Mouse (Mus musculus) embryonic facial prominence, embryonic 12.5 days (tissue): ENCODE data around the gene Cmas. TPM values are rescaled to one million over a fixed set of nuclear protein-coding genes. Genes with fewer than 3 reads are reported as not detected.
A peak's percentile ranks its signal among the peaks of the same experiment; 100 is the strongest.

ENCODE experiments used
- ATAC-seq: fragments of 200-750 bp; cut with Nextera tagmentation; 2 replicates; pipeline ENCODE4 v1.8.0; 2017; ENCODE audit not compliant: insufficient number of reproducible peaks, insufficient read depth, low FRiP score, low TSS enrichment
- H3K27ac ChIP-seq: fragments of 300-500 bp; sonication (generic); 2 replicates; pipeline ENCODE4 v1.5.1; 2016; ENCODE audit warnings: mild to moderate bottlenecking
- H3K27me3 ChIP-seq: fragments of 300-500 bp; sonication (generic); 2 replicates; pipeline ENCODE4 v1.6.1; 2016; ENCODE audit warnings: mild to moderate bottlenecking, moderate library complexity
- H3K36me3 ChIP-seq: fragments of 300-500 bp; sonication (generic); 2 replicates; pipeline ENCODE4 v1.6.1; 2016; ENCODE audit warnings: mild to moderate bottlenecking
- H3K4me1 ChIP-seq: fragments of 300-500 bp; sonication (generic); 2 replicates; pipeline ENCODE4 v1.6.1; 2016
- H3K4me2 ChIP-seq: fragments of 300-500 bp; sonication (generic); replicated peaks from 2 replicates; pipeline ENCODE4 v1.6.1; 2016; ENCODE audit warnings: mild to moderate bottlenecking, moderate library complexity
- H3K4me3 ChIP-seq: fragments of 300-500 bp; sonication (generic); 2 replicates; pipeline ENCODE4 v1.5.1; 2016; ENCODE audit warnings: mild to moderate bottlenecking
- H3K9ac ChIP-seq: fragments of 300-500 bp; sonication (generic); 2 replicates; pipeline ENCODE4 v1.6.1; 2016; ENCODE audit warnings: mild to moderate bottlenecking, moderate library complexity
- H3K9me3 ChIP-seq: fragments of 300-500 bp; sonication (generic); 2 replicates; pipeline ENCODE4 v1.6.1; 2016; ENCODE audit warnings: mild to moderate bottlenecking, moderate library complexity
- WGBS: fragments of 180-500 bp; shearing (Covaris S2); methylation state at CpG from one replicate; pipeline ENCODE4 v1.1.7; 2016; 5-methylcytosine and 5-hydroxymethylcytosine counted together
- polyA plus RNA-seq: library from polyadenylated mRNA; unstranded; fragments of >200 nt; fragmentation: Nextera tagmentation; extraction: Ambion mirVana; gene quantifications from 2 replicates; pipeline ENCODE4 v1.2.1, GENCODE M21; 2016

Cmas gene
- polyA plus RNA-seq, 1 experiment from 2014 or later: 92.4 TPM

DNA sequence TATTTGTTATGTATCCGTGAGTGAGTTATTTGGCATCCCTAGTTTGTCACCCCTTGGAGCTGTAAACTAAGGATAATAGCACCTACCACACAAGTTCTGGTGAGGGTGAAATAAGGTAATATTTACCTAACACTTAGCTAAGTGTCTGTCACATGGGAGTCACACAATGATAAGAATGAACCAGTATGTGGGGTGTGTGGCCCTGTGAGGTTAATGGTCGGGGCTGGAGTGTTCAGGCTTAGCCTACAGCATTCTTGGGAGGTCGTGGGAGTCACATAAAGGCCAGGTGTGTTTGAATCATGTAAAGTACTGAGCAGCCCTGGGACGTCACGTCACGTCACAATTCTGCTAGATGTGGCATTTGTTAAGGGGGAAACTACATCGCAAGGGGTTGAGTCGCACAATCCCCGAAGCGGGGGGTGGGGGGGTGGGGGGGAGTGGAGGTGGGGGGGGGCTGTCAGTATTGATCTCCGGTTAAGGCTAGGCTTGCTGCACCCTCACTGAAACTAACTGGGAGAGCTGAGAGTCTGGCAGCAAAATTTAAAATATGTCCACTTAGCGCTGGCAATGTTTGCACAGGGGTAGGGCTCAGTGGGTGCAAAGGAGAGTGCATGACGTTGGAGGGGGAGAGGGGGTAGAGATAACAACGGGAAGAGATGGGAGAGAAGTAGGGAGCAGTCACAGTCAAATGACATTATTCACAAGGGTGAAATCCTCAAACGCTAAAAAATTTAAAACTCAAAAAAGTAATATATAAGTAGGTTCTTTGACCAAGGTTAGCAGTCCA lies 39.4 kb downstream of the Cmas start:
- H3K27me3 ChIP-seq: no peaks in the 10 kb centered on the region
- no peak overlapping the region for H3K4me2 ChIP-seq
- H3K27ac ChIP-seq: no peak overlapping the region
- H3K36me3 ChIP-seq: no peaks in the 10 kb centered on the region
- 0 out of 2 replicates have a peak, but pooled peaks cover 5% of the 10 kb centered on the region for H3K4me1 ChIP-seq
- no peak overlapping the region for H3K9ac ChIP-seq
- H3K4me3 ChIP-seq: no peak overlapping the region
- H3K9me3 ChIP-seq: no peaks in the 10 kb centered on the region
- 74% methylated on average over 15 of the region's 15 CpGs for WGBS
- no peak for ATAC-seq

- H3K4me2 ChIP-seq: no peak overlapping the region
- peaks cover 14% of the 10 kb centered on the region for H3K4me1 ChIP-seq
- H3K9ac ChIP-seq: no peak overlapping the region
- no peaks in the 10 kb centered on the region for H3K9me3 ChIP-seq
- no peaks in the 10 kb centered on the region for H3K36me3 ChIP-seq
- H3K27me3 ChIP-seq: no peaks in the 10 kb centered on the region
- no peak overlapping the region for H3K4me3 ChIP-seq
- H3K27ac ChIP-seq: no peak overlapping the region
- 95% methylated on average over 1 of the region's 1 CpGs for WGBS
- ATAC-seq: no peak
Measured at GRCm38 (mm10) chr6:142797996-142798395, 41.5 kb downstream of the Cmas start.

GRCm38 (mm10) chr6:142798837-142799236 lies 42.4 kb downstream of the Cmas start:
- H3K4me3 ChIP-seq: no peak overlapping the region
- no peaks in the 10 kb centered on the region for H3K9me3 ChIP-seq
- no peak overlapping the region for H3K9ac ChIP-seq
- H3K27ac ChIP-seq: no peak overlapping the region
- H3K36me3 ChIP-seq: no peaks in the 10 kb centered on the region
- H3K4me1 ChIP-seq: peaks cover 14% of the 10 kb centered on the region
- no peak for ATAC-seq
- no peak overlapping the region for H3K4me2 ChIP-seq
- 82% methylated on average over 9 of the region's 9 CpGs for WGBS
- H3K27me3 ChIP-seq: no peaks in the 10 kb centered on the region

GRCm38 (mm10) chr6:142799704-142800374 lies 43.4 kb downstream of the Cmas start:
- H3K9ac ChIP-seq: no peak overlapping the region
- WGBS: 73% methylated on average over 7 of the region's 7 CpGs
- no peak for ATAC-seq
- H3K4me1 ChIP-seq: peaks cover 14% of the 10 kb centered on the region
- no peaks in the 10 kb centered on the region for H3K27me3 ChIP-seq
- no peaks in the 10 kb centered on the region for H3K36me3 ChIP-seq
- no peaks in the 10 kb centered on the region for H3K9me3 ChIP-seq
- no peak overlapping the region for H3K4me2 ChIP-seq
- no peak overlapping the region for H3K4me3 ChIP-seq
- no peak overlapping the region for H3K27ac ChIP-seq

GRCm38 (mm10) chr6:142801687-142802086 lies 45.2 kb downstream of the Cmas start:
- ATAC-seq: no peak
- Histone ChIP-seq H3K4me2 (no peak overlapping the region), H3K27ac (no peak overlapping the region), H3K36me3 (no peaks in the 10 kb centered on the region), H3K27me3 (no peaks in the 10 kb centered on the region), H3K9ac (no peak overlapping the region), H3K4me1 (peaks cover 14% of the 10 kb centered on the region), H3K4me3 (no peak overlapping the region), H3K9me3 (no peaks in the 10 kb centered on the region)
- 84% methylated on average over 5 of the region's 5 CpGs for WGBS

- Histone ChIP-seq H3K4me3 (no peak overlapping the region), H3K9ac (no peak overlapping the region), H3K27ac (no peak overlapping the region), H3K4me1 (peaks cover 14% of the 10 kb centered on the region), H3K4me2 (0 out of 2 replicates have a peak overlapping the region, but pooled peaks have one; percentile 7), H3K27me3 (no peaks in the 10 kb centered on the region), H3K9me3 (no peaks in the 10 kb centered on the region), H3K36me3 (no peaks in the 10 kb centered on the region)
- ATAC-seq: no peak
- 32% methylated on average over 11 of the region's 11 CpGs for WGBS
Measured at GRCm38 (mm10) chr6:142802617-142803525, 46.4 kb downstream of the Cmas start.

GRCm38 (mm10) chr6:142804402-142804801 lies 47.9 kb downstream of the Cmas start, which contains the start of gene Sult6b2:
TSS of gene Sult6b2 (minus strand) at chr6:142804502.
- Histone ChIP-seq H3K27ac (no peak within 1 kb of the TSS), H3K4me2 (no peak within 1 kb of the TSS), H3K4me3 (no peak within 1 kb of the TSS), H3K36me3 (no peaks in the 10 kb centered on the region), H3K9me3 (no peaks in the 10 kb centered on the region), H3K9ac (no peak within 1 kb of the TSS), H3K4me1 (peaks cover 14% of the 10 kb centered on the region), H3K27me3 (no peaks in the 10 kb centered on the region)
- no peak for ATAC-seq

DNA sequence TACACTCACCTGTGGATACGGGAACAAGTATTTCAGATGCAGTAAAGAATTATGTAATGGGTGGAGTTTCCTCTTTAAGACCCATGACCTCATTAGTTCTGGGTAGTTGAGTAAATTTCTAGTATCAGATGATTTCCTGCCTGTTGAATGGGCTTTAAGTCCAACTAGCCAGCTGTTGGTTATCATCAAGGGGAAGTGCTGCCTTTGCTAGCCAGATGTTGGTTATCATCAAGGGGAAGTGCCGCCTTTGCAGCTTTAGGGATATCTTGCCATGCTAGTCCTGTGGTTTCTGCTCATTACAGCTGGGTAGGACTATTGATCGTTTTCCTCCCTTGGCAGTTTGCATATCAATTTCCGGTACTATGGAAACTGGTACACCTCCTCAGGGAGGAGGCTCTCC lies 49.8 kb downstream of the Cmas start:
- Histone ChIP-seq H3K9me3 (no peaks in the 10 kb centered on the region), H3K9ac (no peak overlapping the region), H3K36me3 (no peaks in the 10 kb centered on the region), H3K4me2 (no peak overlapping the region), H3K4me1 (peaks cover 14% of the 10 kb centered on the region), H3K27ac (no peak overlapping the region), H3K4me3 (no peak overlapping the region), H3K27me3 (0 out of 2 replicates have a peak, but pooled peaks cover 3% of the 10 kb centered on the region)
- ATAC-seq: no peak
- 78% methylated on average over 4 of the region's 4 CpGs for WGBS

- H3K27ac ChIP-seq: no peak overlapping the region
- ATAC-seq: no peak
- no peak overlapping the region for H3K4me3 ChIP-seq
- 45% methylated on average over 6 of the region's 6 CpGs for WGBS
- 0 out of 2 replicates have a peak, but pooled peaks cover 3% of the 10 kb centered on the region for H3K27me3 ChIP-seq
- no peak overlapping the region for H3K4me2 ChIP-seq
- H3K4me1 ChIP-seq: no peaks in the 10 kb centered on the region
- H3K9me3 ChIP-seq: no peaks in the 10 kb centered on the region
- H3K9ac ChIP-seq: no peak overlapping the region
- H3K36me3 ChIP-seq: no peaks in the 10 kb centered on the region
Measured at GRCm38 (mm10) chr6:142809373-142810098, 53.0 kb downstream of the Cmas start.

GRCm38 (mm10) chr6:142810239-142810638 lies 53.8 kb downstream of the Cmas start:
- Histone ChIP-seq H3K36me3 (no peaks in the 10 kb centered on the region), H3K9ac (no peak overlapping the region), H3K27me3 (0 out of 2 replicates have a peak, but pooled peaks cover 3% of the 10 kb centered on the region), H3K27ac (no peak overlapping the region), H3K4me3 (no peak overlapping the region), H3K4me1 (no peaks in the 10 kb centered on the region), H3K9me3 (no peaks in the 10 kb centered on the region), H3K4me2 (no peak overlapping the region)
- WGBS: 66% methylated on average over 6 of the region's 6 CpGs
- ATAC-seq: no peak

DNA sequence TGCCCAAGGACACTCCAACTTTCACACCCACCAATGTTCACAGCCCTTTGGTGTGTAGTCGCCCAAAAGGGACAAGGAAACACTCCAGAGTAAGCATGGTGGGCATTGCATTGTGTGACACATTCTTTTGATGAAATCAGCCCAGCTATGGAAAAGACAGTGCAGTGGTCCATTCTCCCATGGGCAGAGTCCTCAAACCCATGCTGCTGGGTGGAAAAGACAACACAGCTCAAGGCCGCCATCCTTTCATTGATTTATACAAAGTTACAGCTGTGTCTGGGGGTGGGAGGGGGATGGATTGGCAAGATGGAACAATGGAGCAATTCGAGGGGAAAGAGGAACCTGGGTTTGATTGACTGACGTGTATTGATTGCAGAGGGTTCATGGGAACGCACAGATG lies 56.5 kb downstream of the Cmas start:
- Histone ChIP-seq H3K27me3 (0 out of 2 replicates have a peak, but pooled peaks cover 3% of the 10 kb centered on the region), H3K9ac (no peak overlapping the region), H3K4me1 (no peaks in the 10 kb centered on the region), H3K9me3 (no peaks in the 10 kb centered on the region), H3K4me2 (no peak overlapping the region), H3K27ac (no peak overlapping the region), H3K4me3 (no peak overlapping the region), H3K36me3 (no peaks in the 10 kb centered on the region)
- WGBS: 67% methylated on average over 5 of the region's 5 CpGs
- no peak for ATAC-seq
